Mouse (Mus musculus): ENCODE data around the gene Slx4. TPM values are rescaled to one million over a fixed set of nuclear protein-coding genes. Genes with fewer than 3 reads are reported as not detected.
"Not testable (repeated sequence)": the region's sequence is repeated elsewhere in the genome, so short reads cannot be mapped to it uniquely, and the experiment has no call there.

The Slx4 gene
- 17.5 and 18.2 TPM in 2 replicates for polyA plus RNA-seq (2012; rRNA removed)

DNA sequence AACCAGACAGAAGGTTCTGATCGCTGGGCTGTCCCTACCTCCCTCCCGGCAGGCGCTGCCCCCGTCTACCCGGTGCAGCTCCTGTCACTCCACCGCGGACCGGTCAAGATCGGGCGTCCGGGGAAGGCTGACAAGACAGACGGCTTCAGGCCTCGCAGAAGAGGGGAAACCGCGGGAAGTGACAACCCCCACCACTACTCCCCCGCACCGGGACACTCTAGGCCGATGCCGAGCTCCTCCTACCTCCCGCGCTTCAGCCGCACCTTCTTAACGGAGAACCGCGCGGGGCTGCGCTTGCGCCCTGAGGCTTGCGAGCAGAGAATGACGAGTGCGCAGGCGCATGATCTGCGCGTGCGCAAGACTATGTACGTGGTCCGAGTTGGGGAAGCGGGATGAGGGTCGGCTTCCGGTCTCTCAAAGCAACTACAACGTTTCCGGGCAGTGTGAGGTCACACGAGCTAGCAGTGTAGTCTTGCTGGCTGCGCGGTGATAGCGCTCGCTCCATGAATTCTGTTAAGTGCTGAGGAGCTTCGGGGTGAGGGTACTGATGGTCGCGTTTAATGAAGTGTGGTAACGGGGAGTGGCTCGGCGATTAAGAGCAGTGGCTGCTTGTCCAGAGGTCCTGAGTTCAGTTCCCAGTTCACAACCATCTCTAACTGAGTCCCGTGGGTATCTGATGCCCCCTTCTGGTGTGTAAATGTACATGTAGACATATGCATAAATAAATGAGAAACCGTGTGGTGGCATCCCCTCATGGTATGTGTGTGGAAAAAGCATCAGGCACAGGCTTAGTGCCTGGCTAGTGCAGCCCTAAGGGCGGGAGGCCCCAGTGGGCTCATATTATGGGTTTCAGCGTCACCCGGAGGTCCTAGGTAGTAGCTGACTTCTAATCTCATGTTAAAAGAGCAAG lies at the start of gene Slx4:
Slx4 (minus strand) TSS at position 282 of the 910 bp plus-strand sequence.
- DNase-seq (ENCODE audit: low read depth) = peak; percentile 64

DNA sequence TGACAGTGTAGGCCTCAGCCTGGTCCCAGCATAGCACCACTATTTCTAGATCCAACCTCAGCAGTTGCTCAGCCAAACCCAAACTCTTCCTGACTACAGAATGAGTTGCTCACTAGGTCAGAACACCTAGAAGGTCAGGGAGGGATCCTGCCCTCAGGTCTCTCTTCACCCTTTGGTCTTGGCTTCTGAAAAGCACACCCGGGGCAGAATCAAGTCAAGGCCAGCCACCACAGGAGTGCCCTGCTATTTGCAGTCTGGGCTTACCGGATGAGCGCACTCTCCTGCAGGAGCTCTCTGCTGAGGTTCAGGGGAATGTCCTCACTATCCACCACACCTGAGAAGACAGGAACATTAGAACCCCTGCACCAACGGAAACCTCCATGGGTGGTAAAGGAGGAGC lies 49.0 kb upstream of the Slx4 start:
- no peak for DNase-seq (ENCODE audit: low read depth)

DNA sequence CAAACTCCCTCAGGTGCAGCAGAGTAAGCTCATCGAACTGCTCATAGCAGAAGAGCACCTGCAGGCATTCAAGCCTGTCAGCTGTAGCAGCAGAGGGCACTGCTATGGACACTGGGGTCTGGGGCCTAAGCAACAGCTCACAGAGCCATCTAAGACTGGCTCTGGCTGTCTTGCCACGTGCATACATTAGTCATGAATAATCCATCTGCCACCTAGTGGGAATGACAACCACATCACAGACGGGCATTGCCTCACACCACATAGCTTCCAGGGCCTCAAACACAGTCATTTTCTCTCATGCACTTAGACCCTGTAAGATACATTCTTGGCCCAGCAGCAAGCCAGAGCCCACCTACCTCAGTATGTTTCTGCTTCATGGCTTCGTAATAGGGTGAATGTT lies 42.0 kb upstream of the Slx4 start:
- DNase-seq (ENCODE audit: low read depth) = no peak

DNA sequence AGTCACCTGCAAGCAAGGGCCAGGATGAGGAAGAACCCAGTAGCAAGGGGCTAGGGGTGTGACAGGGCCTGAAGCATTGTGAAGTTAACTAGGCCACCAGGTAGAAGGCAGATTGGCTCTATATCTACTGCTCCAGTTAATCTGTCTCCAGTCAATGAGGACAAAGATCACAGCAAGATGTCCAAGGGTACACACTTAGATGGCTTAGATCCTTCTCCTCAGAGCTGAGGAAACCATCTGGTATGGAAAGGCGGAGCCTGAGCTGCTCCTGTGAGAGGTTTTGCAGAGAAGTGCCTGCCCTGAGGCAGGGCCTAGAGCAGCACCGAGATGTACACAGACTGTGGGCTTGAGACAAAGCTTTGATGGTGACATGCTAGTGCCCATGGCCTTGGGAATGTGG lies 40.5 kb upstream of the Slx4 start:
- no peak for DNase-seq (ENCODE audit: low read depth)

DNA sequence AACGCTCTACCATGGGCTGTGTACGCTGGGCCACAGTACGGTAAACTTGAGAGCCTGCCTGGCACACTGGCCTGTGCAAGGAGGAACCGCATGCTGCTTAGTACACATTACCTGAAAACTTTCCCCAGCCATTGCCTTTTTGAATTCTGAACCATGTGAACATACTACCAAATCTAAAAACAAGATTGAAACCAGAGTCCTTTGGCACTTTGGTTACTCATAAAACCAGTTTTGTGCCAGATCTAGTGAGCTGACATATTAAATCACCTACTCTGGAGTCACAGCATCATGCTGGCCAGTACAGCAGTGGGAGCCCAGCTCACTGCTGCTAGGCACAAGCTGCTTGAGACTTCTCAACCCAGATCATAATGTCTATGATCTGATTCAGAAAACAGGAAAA lies 38.1 kb upstream of the Slx4 start:
- DNase-seq (ENCODE audit: low read depth) = no peak

DNA sequence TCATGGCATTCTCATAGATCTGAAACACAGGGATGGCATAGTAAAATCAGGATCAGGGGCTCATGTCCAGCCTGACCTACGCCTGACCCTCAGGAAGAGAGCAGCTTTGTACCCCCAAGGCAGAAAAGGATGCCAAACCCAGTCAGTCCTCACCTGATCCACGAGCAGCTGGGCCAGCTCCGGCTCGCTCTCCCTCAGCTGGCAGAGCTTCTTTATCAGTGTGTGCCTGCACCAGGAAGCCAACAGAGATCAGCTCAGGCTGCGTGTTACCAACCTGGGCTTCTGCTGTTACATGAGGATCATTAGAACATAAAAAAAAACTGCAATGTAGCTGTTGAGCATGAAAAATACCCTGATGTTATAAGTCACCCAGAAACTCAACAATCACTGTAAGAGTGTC lies 36.6 kb upstream of the Slx4 start:
- DNase-seq (ENCODE audit: low read depth) = no peak

DNA sequence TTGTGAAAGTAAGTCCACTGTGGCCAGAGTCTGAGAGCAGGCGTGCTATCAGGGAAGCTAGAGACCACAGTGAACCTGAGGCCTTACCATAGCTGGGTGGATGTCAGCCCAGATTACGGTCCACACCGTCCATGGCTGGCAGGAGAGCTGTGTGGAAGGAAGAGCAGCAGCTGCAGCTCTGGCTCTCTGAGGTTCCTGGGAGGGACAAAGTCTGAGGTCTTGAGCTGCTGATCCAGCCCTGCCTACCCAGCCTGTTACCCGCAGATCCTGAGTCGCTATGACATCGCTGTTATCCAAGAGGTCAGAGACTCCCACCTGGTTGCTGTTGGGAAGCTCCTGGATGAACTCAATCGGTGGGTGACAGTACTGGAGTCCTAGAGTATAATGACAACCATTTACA lies 34.1 kb upstream of the Slx4 start:
- DNase-seq (ENCODE audit: low read depth) = no peak

DNA sequence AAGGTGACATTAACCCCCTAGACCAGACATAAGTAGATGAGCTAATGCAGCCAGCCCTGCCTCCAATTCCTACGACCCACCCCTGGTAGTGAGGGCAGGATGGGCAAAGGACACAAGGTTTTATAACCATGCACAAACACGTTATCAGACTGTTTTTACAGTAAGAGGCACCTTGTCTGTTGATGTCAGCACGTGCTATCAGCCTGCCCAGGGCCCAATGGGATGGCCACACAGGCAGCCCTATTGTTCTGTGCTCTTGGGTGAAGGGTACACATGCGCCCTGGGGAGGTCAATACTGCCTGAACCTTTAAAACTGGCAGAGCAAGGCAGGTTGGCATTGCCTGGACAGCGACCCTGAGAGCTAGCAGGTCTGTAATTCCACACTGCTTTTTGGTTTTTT lies 33.2 kb upstream of the Slx4 start, which contains the start of gene Dnase1:
Dnase1 (plus strand) TSS at position 136 of the 400 bp plus-strand sequence.
- no peak for DNase-seq (ENCODE audit: low read depth)

DNA sequence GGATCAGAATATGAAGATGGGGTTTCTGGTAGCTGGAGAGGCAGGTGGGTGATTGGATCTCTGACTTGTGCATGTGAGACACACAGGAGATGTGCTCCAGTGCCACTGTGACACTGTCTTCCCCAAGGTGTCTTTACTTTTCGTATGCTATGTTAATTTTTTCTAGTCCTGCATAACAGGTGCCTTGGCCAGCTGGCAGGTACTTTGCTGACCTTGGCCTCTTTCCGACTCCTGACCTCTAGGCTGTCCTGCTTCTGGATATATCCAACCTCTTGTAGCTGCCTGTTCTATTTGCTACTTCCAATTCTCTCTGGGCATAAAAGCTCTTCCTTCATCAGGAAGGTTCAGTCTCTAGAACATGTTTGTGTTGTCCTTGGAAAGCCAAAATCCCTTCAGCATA lies 32.0 kb upstream of the Slx4 start:
- DNase-seq (ENCODE audit: low read depth) = no peak

DNA sequence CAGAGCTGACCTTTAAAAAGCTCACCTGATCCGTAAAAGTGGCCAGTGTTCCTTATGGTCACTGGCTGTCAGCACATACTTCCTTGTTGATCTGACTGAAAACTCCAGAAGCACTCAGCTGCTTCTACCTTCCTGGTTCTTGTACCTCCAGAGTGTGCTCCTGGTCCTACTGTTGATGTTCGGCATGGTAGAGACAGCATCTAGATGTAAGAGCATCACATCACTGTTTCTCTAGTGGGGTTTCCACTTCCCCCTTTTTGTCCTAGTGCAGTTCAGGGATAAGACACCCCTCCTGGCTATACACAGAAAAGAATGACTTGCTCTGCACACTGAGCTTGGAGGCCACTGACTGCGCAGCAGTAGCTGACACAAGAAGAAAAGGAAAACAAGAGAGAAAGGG lies 30.9 kb upstream of the Slx4 start:
- DNase-seq (ENCODE audit: low read depth) = no peak

DNA sequence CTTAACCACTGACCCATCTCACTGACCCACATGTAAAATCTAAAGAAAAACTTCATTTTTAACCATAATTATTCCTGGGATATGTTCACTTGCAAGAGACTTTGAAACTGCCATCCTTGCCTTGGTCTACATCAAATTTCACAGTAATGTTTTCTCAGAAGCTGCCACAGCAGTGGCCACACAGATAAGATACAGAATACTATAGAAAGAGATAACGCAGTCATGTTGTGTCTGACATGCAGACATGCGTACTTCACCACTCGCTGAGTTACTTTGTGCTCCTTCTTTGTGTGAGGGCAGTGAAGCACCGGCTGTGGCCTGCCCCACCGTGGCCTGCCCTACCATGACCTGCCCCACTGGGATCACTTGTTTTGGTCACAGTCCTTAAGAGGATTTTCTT lies 30.4 kb upstream of the Slx4 start:
- DNase-seq (ENCODE audit: low read depth) = no peak

DNA sequence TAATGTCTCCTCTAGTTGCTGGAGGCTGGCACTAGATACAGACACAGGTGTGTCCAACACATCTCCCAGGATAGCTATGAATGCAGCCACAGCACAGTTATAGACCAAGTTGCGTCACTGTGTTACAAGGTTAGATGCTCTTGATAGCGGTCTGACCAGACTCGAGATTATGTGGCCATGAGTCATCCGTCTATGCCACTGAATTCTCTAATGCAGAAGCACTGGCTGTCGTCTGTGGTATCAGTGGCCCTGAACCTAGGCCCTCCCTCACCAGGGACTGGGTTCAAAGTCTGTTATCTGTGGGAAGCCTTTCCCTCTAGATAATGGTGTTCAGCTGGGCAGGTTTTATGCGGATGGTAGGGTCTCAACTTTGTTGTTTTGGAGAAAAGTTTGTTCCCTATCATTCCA lies 28.8 kb upstream of the Slx4 start:
- DNase-seq (ENCODE audit: low read depth) = no peak

DNA sequence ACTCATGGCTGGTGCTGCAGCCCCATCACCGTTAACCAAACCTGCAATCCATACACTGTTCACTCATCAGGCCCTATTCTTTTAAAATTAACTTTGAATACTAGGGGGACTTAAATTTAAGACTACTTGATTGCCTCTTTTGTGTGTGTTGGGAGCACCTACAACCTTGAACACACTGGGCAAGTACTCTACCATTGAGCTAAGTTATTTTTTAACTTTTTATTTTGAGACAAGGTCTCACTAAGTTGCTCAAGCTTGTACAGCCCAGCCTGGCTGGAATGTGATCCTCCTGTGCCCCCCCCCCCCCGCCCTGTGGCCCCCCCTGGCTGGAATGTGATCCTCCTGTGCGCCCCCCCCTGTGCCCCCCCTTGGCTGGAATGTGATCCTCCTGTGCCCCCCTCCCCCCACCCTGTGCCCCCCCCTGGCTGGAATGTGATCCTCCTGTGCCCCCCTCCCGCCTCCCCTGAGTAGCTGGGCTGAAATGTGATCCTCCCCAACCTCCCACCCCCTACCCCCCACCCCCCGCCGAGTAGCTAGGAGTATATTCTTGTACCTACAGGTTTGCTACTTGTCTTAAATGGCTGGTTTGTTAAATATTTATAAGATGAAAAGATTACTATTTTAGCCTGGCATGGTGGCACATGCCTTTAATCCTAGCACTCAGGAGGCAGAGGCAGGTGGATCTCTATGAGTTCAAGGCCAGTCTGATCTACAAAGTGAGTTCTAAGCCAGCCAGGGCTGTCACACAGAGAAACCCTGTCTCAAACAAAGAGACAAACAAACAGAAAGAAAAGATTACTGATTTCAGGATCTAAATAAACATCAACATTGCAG lies 28.1 kb upstream of the Slx4 start:
- no peak for DNase-seq (ENCODE audit: low read depth)

DNA sequence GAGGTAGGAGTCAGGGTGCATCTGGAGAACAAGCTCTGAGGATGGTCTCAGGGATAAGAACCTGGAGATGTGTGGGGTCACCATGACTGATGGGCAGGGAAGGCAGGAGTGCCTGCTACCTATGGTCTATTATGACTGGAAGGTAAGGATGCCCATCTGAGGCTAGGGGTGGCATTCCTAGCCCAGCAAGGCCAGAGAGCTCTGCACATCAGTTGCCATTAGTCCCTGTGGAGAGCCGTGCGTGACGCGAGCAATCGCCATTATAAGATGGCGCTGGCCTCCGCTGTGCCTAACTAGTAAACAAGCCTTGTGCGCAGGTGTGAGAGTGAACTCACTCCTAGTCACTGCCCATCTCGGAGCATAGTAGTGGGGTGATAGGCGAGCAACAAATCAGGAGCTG lies 26.9 kb upstream of the Slx4 start:
- no peak for DNase-seq (ENCODE audit: low read depth)

DNA sequence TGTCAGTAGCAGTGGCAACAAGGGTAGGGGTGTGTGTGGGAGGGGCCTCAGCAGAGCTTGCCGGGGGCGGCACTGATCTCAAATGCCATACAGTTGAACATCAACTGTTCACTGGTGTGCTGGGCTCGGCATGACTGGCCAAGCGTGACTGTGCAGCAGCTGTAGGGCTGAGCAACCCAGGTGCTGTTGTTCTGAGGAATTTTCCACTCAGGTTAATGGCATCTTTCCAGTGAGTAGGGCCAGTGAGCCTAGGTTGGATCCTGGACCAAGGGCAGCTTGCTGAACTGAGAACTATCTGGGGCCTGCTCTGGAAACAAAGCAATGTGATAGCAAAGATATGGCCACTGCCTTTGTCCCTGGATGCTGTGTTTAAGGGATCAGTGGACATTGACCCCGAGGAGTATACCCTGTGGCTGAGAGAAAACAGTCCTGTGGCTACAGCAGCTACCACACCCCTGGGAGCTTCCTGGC lies 25.8 kb upstream of the Slx4 start:
- no peak for DNase-seq (ENCODE audit: low read depth)

DNA sequence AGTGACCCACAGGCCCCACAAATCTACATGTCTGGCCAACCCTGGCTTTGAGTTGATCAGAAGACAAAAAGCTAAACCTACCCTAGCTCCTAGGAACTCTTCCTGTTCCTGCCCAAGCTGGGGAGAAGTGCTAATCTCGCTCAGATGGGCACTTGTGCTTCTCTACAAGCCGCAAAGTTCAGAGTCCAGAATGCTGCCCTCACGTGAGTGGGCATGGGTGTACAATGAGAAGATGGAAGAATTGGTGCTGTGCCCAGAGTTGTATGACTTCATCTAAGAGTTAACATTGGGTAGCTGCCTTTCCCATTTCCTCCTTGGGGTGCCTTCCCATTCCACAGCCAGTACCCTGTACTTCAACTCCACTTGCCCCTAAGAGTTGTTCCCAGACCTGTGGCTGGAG lies 23.6 kb upstream of the Slx4 start:
- no peak for DNase-seq (ENCODE audit: low read depth)

DNA sequence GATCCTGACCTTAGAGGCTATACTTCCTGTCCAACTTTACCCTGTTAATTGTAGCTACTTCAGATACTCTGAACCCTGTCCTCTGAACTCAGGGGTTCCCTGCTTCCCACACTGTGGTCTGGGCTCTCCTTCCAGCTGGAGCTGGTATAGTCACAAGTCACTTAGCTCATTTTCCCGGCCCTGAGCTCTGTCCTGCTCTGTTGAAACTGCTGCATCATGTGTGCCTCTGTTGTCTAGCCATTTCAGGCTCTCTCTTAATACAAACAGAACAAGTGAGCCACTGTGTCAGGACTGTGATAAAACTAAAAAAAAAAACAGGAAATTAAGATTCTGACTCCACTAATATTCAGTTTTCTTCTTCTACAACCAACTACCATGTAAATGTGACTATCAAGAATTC lies 23.1 kb upstream of the Slx4 start:
- DNase-seq (ENCODE audit: low read depth) = no peak

DNA sequence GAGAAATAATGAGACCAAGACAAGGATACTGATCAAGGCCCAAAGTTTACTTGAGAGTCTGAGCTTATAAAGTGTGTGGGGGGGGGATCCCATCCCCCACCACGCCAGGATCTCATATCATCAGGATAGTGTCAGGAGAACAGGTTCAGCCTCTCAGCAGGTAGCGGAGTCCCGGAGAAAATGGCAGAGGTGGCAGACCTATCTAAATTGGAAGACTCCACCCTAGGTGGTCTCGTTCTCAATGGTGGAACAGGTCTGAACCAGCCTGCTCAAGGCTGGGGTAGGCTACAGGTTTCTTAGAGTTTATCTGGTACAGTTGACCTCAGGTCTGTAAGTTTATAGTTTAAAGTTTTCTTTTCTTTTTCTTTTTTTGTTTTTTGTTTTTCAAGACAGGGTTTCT lies 19.1 kb upstream of the Slx4 start:
- no peak for DNase-seq (ENCODE audit: low read depth)

DNA sequence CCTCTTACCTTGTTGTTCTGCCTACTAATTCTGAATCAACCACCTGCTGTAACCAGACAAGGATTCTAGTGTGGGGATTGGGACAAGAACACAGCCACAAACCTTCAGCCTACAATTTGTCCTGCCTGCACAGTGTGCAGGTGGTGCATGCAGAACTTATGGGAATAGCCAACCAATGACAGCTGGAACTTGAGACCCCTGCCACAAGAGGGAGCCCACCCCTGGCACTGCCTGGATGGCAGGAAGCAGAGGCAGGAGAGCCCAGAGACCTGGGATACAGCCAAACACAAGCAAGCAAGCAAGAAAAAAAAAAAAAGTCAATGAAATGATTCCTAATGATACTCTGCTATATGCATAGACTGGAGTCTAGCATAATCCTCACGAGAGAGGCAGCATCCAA lies 17.7 kb upstream of the Slx4 start:
- no peak for DNase-seq (ENCODE audit: low read depth)

DNA sequence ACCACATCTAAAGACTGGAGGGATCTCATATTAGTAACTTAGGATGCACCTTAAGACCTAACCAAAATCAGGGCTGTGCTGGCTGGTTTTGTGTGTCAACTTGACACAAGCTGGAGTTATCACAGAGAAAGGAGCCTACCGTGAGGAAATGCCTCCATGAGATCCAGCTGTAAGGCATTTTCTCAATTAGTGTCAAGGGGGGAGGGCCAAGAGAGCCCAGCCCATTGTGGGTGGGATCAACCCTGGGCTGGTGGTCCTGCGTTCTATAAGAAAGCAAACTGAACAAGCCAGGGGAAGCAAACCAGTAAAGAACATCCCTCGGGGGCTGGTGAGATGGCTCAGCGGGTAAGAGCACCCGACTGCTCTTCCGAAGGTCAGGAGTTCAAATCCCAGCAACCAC lies 13.9 kb upstream of the Slx4 start:
- not testable (repeated sequence) for DNase-seq (ENCODE audit: low read depth)

DNA sequence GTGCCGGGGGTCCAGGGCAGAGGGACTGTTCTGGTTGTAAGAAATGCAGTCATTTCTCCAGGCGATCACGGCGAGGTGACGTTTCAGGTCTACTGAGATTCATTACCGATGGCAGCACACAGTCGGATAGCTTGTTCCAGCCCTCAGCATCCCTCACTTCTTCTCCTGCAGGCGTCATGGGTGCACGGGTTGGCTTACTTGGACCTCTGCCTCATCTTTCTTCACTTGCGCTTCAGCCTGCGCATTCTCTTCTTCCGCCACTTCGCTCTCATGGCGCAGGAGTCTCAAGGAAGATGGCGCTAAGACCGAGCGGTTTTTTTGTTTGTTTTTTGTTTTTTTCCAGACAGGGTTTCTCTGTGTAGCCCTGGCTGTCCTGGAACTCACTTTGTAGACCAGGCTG lies 13.2 kb upstream of the Slx4 start:
- DNase-seq (ENCODE audit: low read depth) = not testable (repeated sequence)

DNA sequence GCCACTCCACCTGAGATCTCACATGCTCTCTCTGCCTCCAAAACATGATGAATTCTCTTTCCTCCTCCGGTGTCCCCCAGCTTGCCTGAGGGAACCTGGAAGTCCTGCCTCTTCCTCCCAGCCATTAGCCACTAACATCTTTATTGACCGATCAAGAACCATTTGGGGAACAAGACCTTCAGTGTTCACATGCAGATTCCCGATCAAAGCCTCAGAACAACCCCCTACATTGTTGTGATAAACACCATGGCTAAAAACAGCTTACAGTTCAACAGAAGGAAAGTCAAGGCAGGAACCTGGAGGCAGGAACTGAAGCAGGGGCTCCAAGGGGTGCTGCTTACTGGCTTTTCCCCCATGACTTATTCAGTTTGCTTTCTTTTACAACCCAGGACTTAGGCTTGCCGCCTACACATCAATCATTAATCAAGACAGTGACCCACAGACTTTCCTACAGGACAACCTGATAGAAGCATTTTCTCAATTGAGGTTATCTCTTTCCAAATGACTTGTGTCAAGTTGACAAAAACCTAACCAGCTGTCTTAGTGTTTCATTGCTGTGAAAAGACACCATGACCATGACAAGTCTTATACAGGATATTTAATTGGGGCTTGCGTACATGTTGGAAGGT lies 10.6 kb upstream of the Slx4 start:
- DNase-seq (ENCODE audit: low read depth) = no peak
